Mouse (Mus musculus) limb, embryonic 15.5 days (tissue): Measurements from ENCODE around the gene Arl4c. TPM values are rescaled to one million over a fixed set of nuclear protein-coding genes. Genes with fewer than 3 reads are reported as not detected.

Experiments used
- ATAC-seq: fragments of 200-750 bp; cut with Nextera tagmentation; 2 replicates; pipeline ENCODE4 v1.8.0; 2017; ENCODE audit warnings: low read depth, moderate TSS enrichment; ENCODE audit not compliant: insufficient number of reproducible peaks, low FRiP score, low TSS enrichment
- H3K27ac ChIP-seq: fragments of 300-500 bp; sonication (generic); 2 replicates; pipeline ENCODE4 v1.5.1; 2015; ENCODE audit warnings: moderate library complexity, mild to moderate bottlenecking, inconsistent platforms
- H3K27me3 ChIP-seq: fragments of 300-500 bp; sonication (generic); 2 replicates; pipeline ENCODE4 v1.6.1; 2015; ENCODE audit warnings: inconsistent platforms
- H3K36me3 ChIP-seq: fragments of 300-500 bp; sonication (generic); 2 replicates; pipeline ENCODE4 v1.6.1; 2015; ENCODE audit warnings: inconsistent platforms
- H3K4me1 ChIP-seq: fragments of 300-500 bp; sonication (generic); 2 replicates; pipeline ENCODE4 v1.6.1; 2015; ENCODE audit warnings: inconsistent platforms
- H3K4me2 ChIP-seq: fragments of 300-500 bp; sonication (generic); 2 replicates; pipeline ENCODE4 v1.6.1; 2015; ENCODE audit warnings: mild to moderate bottlenecking, inconsistent platforms
- H3K4me3 ChIP-seq: fragments of 300-500 bp; sonication (generic); 2 replicates; pipeline ENCODE4 v1.5.1; 2015; ENCODE audit warnings: mild to moderate bottlenecking, inconsistent platforms
- H3K9ac ChIP-seq: fragments of 300-500 bp; sonication (generic); 2 replicates; pipeline ENCODE4 v1.6.1; 2015; ENCODE audit warnings: inconsistent platforms
- H3K9me3 ChIP-seq: fragments of 300-500 bp; sonication (generic); 2 replicates; pipeline ENCODE4 v1.6.1; 2016; ENCODE audit warnings: inconsistent platforms
- WGBS: fragments of 180-500 bp; shearing (Covaris S2); methylation state at CpG from one replicate; pipeline ENCODE4 v1.1.7; 2015; 5-methylcytosine and 5-hydroxymethylcytosine counted together
- polyA plus RNA-seq: library from polyadenylated mRNA; unstranded; fragments of >200 nt; fragmentation: Nextera tagmentation; extraction: Ambion mirVana; gene quantifications from 2 replicates; pipeline ENCODE4 v1.2.1, GENCODE M21; 2015

Arl4c gene
- polyA plus RNA-seq, 1 experiment from 2014 or later = 7.8 TPM

DNA sequence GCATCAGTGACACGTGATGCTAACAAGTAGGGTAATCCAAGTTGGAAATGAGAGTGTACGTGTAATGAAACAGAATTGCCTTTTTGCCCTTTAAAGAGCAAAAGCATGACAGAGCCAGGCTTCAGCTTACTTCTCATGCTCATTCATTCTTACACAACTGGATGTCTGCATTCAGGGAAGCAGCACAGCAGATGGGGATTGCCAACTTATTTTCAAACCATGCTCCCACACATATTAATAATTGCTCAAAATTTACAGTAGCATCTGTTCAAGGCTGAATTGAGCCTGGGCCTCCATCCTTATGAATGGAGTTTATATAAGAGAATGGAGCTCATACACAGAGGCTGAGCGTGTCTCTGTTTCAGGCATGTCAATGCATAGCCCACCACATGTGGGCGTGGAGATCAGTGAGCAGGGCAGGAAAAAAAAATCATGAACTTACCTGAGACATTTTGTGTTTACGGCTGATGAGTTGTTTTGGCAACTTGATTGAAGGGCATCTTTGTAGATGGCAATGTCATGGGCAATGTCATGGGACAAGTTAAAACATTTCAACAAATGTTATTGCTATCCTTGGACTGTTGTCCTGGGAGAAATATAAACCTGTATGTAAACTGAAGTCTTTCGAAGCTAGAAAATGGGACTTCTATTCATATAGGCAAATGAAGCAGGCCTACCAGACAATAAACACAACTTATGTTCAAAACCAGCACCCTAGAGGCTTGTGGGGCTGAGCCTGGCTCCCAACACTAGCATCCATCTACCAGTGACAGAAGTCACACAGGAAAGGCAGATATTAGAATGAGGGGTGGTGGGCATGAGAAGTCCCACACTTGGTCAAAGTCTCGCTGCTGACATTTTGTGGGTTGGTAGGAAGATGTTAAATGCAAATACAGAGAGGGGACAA is 48.2 kb downstream of the Arl4c start:
- Histone ChIP-seq H3K27me3 (no peaks in the 10 kb centered on the region), H3K4me1 (0 out of 2 replicates have a peak, but pooled peaks cover 6% of the 10 kb centered on the region), H3K9ac (no peak overlapping the region), H3K27ac (no peak overlapping the region), H3K9me3 (no peaks in the 10 kb centered on the region), H3K36me3 (no peaks in the 10 kb centered on the region), H3K4me3 (no peak overlapping the region), H3K4me2 (no peak overlapping the region)
- ATAC-seq = no peak
- 87% methylated on average over 7 of the region's 7 CpGs for WGBS

DNA sequence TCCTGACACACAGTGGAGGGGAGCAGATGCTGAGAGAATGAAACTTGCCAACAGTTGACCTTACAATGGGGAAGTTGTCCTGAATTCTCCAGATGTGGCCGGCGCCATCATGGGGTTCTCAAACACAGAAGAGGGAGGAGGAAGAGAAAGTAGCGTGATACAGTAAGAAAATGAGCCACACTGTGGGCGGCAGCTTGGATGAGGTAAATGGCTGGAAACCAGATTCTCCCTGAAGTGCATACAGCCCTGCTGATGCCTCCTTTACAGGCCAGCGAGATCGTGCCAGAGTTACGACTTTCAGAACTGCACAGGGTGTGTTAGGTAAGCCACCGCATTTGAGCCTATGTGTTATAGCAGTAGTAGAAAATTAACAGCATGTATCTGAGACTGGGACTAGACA is 49.3 kb downstream of the Arl4c start:
- Histone ChIP-seq H3K4me2 (no peak overlapping the region), H3K4me3 (no peak overlapping the region), H3K4me1 (no peaks in the 10 kb centered on the region), H3K27me3 (no peaks in the 10 kb centered on the region), H3K36me3 (no peaks in the 10 kb centered on the region), H3K9me3 (no peaks in the 10 kb centered on the region), H3K27ac (no peak overlapping the region), H3K9ac (no peak overlapping the region)
- no peak for ATAC-seq
- WGBS = 65% methylated on average over 8 of the region's 8 CpGs

DNA sequence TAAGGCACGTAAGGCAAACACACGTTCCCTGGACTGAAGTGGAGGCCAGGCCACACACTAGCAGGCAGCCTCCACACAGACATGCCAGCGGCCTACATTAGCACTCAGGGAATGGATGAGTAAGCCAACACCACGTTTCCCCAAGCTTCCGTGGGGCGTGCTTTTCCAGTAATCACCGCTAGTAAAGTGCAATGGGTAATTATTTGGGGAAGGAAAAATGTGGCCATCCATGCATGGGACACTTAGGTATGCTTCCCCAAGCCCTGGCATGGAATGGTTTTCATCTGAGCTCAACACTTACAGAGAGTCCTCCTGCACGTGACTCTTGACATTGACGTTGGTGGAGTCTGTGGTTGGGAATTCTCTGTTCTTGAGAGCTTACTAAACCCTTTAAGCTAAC is 50.4 kb downstream of the Arl4c start:
- no peak overlapping the region for H3K9ac ChIP-seq
- no peak overlapping the region for H3K4me3 ChIP-seq
- no peaks in the 10 kb centered on the region for H3K4me1 ChIP-seq
- no peak overlapping the region for H3K4me2 ChIP-seq
- no peak for ATAC-seq
- 63% methylated on average over 9 of the region's 9 CpGs for WGBS
- no peak overlapping the region for H3K27ac ChIP-seq
- H3K27me3 ChIP-seq = no peaks in the 10 kb centered on the region
- H3K36me3 ChIP-seq = no peaks in the 10 kb centered on the region
- H3K9me3 ChIP-seq = no peaks in the 10 kb centered on the region

DNA sequence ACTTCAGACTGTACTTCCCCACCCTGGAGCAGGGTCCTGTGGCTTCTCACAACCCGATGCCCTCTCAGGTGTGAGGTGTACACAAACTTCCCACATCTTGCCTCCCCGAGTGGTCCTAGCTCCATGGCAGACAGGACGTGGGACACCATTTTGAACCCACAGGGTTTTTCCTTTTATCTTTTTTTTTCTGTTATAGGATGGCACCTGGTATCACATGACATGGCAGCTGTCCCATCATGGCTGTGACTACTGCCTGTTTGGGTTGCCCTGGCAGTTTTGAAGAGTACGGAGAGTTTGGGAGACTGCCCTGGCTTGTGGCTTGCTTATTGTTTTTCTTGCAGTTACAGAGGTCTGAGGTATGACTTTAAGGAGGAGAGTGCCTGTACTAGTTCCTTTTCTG is 53.3 kb downstream of the Arl4c start:
- Histone ChIP-seq H3K9ac (no peak overlapping the region), H3K4me3 (no peak overlapping the region), H3K9me3 (no peaks in the 10 kb centered on the region), H3K36me3 (no peaks in the 10 kb centered on the region), H3K27ac (no peak overlapping the region), H3K4me2 (no peak overlapping the region), H3K27me3 (no peaks in the 10 kb centered on the region), H3K4me1 (no peaks in the 10 kb centered on the region)
- 89% methylated on average over 4 of the region's 4 CpGs for WGBS
- no peak for ATAC-seq

DNA sequence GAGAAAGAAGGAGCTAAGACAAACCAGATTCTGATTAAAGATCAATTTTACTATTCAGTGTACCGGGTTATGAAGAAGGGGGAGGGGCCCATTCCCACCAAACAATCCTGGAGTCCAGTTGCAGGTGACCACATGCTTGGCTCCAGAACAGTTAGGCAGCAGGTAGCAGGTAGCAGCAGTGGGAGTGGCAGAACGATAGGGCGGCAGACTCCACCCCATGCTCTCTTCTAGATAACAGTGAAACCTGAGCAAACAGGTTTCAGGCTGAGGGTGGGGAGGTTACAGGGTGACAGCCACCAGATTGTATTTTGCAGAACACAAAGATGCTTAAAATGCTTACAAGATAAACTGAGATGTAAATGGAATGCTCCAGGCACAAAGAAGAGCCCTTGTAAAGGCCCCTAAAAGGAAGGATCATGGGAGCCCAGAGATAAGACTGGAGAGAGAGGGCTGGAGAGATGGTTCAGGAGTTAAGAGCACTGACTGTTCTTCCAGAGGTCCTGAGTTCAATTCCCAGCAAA is 56.4 kb downstream of the Arl4c start:
- Histone ChIP-seq H3K36me3 (no peaks in the 10 kb centered on the region), H3K4me1 (no peaks in the 10 kb centered on the region), H3K27me3 (no peaks in the 10 kb centered on the region), H3K4me2 (no peak overlapping the region), H3K9ac (no peak overlapping the region), H3K4me3 (no peak overlapping the region), H3K9me3 (no peaks in the 10 kb centered on the region), H3K27ac (no peak overlapping the region)
- WGBS = 59% methylated on average over 3 of the region's 3 CpGs
- ATAC-seq = no peak

DNA sequence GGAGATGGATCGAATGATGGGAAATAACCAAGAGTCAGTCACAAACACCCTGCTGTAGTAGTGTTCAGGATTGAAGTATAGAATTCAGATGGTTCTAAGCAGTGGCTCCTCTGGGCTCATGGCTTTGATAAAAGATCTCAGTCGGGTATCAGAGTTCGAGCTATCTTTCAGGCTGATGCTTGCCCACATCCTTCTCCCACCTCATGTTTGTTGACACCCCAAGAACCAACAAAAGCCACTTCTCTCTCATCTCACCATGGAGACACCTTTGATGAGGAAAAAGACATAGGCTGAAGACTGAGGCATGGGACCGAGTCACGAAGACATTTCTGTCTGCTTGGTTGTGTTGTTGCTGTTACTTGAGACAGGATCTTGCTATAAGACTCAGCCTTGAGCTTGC is 57.6 kb downstream of the Arl4c start:
- Histone ChIP-seq H3K4me2 (no peak overlapping the region), H3K27me3 (no peaks in the 10 kb centered on the region), H3K27ac (no peak overlapping the region), H3K9me3 (no peaks in the 10 kb centered on the region), H3K4me3 (no peak overlapping the region), H3K36me3 (no peaks in the 10 kb centered on the region), H3K4me1 (peaks cover 7% of the 10 kb centered on the region), H3K9ac (no peak overlapping the region)
- 91% methylated on average over 5 of the region's 5 CpGs for WGBS
- ATAC-seq = no peak

DNA sequence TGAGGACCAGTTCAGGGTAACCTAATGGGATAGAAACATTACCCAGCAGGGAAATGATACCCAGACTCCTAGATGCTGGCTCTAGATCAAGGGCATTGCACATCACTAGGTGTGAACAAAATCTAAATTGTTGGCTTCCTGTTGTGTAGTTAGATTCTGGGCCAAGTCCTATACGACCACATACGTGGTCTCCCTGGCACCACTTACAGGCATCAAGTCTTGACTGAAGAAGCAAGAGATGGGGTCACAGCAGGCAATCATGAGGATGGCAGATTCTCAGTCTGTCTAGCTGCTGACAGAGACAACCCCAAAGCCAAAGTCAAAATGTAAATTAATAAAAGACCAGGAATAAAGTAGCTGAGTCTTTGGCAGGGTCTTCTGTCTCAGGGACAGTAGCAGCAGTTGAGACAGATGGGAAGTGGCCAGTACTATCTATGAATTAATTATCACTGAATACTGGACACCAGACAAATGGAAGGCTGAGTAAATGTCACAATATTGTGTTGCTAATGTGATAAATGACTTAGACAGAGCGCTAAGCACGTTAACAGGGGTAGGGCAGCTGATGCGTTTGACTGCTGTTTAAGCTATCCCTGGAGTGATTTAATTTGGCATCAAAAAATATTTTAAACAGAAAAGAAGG is 58.7 kb downstream of the Arl4c start:
- 69% methylated on average over 5 of the region's 5 CpGs for WGBS
- no peak overlapping the region for H3K9ac ChIP-seq
- no peak for ATAC-seq
- no peaks in the 10 kb centered on the region for H3K27me3 ChIP-seq
- H3K4me2 ChIP-seq = no peak overlapping the region
- no peak overlapping the region for H3K27ac ChIP-seq
- peaks cover 11% of the 10 kb centered on the region for H3K4me1 ChIP-seq
- H3K36me3 ChIP-seq = no peaks in the 10 kb centered on the region
- H3K9me3 ChIP-seq = no peaks in the 10 kb centered on the region
- no peak overlapping the region for H3K4me3 ChIP-seq

DNA sequence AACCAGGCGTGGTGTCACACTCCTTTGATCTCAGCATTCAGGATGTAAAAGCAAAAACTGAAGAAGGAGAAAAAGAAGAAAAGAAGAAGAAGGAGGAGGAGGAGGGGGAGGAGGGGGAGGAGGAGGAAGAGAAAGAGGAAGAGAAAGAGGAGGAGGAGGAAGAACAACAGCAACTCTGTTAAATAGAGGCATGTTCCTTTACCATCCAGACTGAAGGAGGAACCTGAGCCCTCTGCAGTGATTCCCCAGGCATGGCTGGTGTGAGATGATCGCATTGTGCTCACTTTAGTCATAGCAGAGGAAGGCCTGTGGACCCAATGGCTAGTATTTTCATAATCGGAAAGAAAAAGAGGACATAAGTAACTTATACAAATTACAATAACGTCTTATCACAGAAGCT is 59.3 kb downstream of the Arl4c start:
- H3K9me3 ChIP-seq = no peaks in the 10 kb centered on the region
- no peak for ATAC-seq
- 80% methylated on average over 4 of the region's 4 CpGs for WGBS
- H3K4me2 ChIP-seq = no peak overlapping the region
- no peaks in the 10 kb centered on the region for H3K36me3 ChIP-seq
- H3K27me3 ChIP-seq = no peaks in the 10 kb centered on the region
- peaks cover 11% of the 10 kb centered on the region for H3K4me1 ChIP-seq
- no peak overlapping the region for H3K27ac ChIP-seq
- H3K4me3 ChIP-seq = no peak overlapping the region
- H3K9ac ChIP-seq = no peak overlapping the region

DNA sequence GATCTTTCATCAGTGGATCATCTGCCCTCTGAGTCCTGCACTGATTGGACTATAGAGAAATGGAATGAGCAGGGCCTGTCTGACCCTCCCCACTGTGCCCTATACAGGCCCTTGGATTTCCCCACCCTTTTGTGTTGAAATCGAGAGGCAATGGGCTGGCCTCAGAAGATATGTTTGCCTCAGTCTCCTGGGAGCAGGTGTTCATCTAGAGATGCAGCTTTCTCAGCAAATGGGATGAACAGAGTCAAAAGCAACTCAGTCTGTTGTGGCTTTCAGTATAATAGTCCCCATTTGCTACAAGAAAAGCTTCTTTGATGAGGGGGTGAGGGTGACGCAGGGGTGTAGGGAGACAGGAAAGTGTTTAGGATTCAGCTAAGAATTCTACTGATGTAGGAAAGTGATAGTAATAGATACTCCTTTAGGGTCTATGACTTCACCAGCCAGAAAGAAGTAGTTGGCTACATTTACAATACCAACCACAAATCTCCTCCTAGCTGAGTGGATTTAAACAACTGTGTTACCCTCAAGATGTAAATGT is 60.3 kb downstream of the Arl4c start:
- Histone ChIP-seq H3K4me1 (peaks cover 11% of the 10 kb centered on the region), H3K9me3 (no peaks in the 10 kb centered on the region), H3K36me3 (no peaks in the 10 kb centered on the region), H3K4me2 (no peak overlapping the region), H3K27ac (no peak overlapping the region), H3K27me3 (no peaks in the 10 kb centered on the region), H3K9ac (no peak overlapping the region), H3K4me3 (no peak overlapping the region)
- 87% methylated on average over 2 of the region's 2 CpGs for WGBS
- no peak for ATAC-seq

DNA sequence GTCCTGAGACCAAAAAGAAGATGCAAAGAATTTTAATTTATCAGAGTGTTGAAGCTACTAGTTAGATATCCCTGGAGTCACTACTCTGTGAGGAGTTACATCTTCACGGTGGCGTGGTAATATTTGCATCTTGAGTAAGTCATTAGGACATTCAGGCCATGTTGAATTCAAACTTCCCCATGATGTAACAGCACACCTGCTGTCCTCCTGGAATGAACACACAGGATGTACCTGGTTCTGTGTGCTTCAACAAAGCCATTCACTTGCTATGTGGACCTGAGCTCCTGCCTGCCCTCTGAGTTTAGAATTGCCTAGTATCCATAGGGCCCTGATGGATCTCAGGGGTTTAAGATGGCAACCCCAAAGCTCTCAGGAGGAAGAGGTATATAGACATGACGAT is 60.8 kb downstream of the Arl4c start:
- no peak overlapping the region for H3K4me2 ChIP-seq
- H3K27ac ChIP-seq = no peak overlapping the region
- H3K9me3 ChIP-seq = no peaks in the 10 kb centered on the region
- peaks cover 11% of the 10 kb centered on the region for H3K4me1 ChIP-seq
- no peak overlapping the region for H3K4me3 ChIP-seq
- no peaks in the 10 kb centered on the region for H3K27me3 ChIP-seq
- WGBS = 84% methylated on average over 3 of the region's 3 CpGs
- no peak overlapping the region for H3K9ac ChIP-seq
- no peaks in the 10 kb centered on the region for H3K36me3 ChIP-seq
- ATAC-seq = no peak

DNA sequence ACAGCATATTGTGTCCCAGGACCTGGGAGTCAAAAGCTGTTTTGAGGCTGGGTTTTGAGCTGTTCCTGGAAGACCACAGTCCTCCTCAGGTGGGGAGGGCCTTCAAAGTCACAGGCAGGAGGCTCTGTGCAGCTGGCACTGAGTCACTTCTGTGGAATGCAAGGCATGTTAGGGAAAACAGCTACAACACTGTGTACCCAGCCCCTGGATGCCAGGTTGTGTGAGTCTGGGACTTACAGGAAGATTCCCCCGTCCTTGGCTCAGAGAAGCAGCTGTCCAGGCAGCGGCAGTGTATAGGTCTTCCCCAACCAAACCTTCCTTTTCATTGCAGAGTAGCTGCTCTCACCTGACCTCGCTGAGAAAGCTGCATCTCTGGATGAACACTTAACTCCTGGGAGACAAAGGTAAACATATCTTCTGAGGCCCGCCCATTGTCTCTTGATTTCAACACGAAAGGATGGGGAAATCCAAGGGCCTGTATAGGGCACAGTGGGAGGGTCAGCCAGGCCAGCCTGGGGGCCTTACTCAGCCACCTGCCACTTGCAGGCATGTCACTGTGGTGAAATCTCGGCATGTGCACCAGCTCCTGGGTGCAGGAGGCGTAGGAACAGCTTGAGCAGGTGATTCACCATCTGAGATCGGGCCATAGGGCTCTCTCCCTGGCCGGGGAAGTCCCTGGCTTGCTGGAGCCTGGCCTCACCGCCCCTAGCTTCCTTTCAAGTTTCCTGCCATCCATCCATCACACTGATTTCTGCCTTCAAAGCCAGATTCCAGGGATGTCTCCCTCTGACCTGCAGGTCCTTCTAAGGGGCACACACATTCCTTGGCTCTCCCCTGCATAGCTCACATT is 62.4 kb downstream of the Arl4c start:
- Histone ChIP-seq H3K9ac (no peak overlapping the region), H3K27me3 (no peaks in the 10 kb centered on the region), H3K4me3 (no peak overlapping the region), H3K4me1 (peaks cover 11% of the 10 kb centered on the region), H3K9me3 (no peaks in the 10 kb centered on the region), H3K27ac (no peak overlapping the region), H3K4me2 (no peak overlapping the region), H3K36me3 (no peaks in the 10 kb centered on the region)
- WGBS = 22% methylated on average over 10 of the region's 10 CpGs
- ATAC-seq = no peak; the same call in 1 of the 2 replicates
